Mouse (Mus musculus) bone marrow macrophage, adult 2 months (primary cell): ENCODE measurements around the gene Mphosph10.

Experiments used
- CTCF ChIP-seq: IDR thresholded peaks from 2 replicates; pipeline ENCODE4 v1.5.1; 2012; ENCODE audit warnings: low read depth, mild to moderate bottlenecking, low read length, moderate library complexity
- POLR2A ChIP-seq: IDR thresholded peaks from 2 replicates; pipeline ENCODE4 v1.6.1; 2012; ENCODE audit warnings: mild to moderate bottlenecking, low read depth, low read length, borderline replicate concordance

- no peak for TF ChIP-seq CTCF
- TF ChIP-seq POLR2A, result no peak
These were observed 59.4 kb downstream of the Mphosph10 start for GRCm38 (mm10) chr7:64332686-64333085.
